Mouse (Mus musculus) kidney, adult 9 months (tissue): ENCODE results near the gene Tm9sf3.
A peak's percentile ranks its signal among the peaks of the same experiment; 100 is the strongest.

Experiments
- DNase-seq: peaks from one replicate; pipeline ENCODE4 v3.0.0; 2022

Gene Tm9sf3

DNA sequence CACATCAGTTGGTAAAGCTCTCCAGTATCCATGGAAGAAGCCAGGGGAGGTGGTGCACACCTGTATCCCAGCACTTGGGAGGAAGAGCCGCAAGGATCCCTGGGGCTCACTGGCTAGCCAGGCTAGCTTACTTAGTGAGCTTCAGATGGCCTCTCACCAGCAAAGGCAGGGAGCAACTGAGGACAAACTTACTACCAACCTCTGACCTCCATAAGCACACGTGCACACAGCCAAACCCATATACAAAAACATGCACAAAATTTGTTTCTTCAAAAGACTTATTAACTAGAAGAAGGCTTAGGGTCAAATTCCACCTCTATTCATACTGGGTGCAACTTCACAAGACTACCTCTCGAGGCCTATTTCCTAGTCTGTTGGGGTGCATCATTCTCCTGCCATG lies 3.1 kb downstream of the Tm9sf3 start:
- peak; percentile 76 for DNase-seq

- no peak for DNase-seq
Measured at GRCm38 (mm10) chr19:41259256-41259655, 4.5 kb downstream of the Tm9sf3 start.

DNA sequence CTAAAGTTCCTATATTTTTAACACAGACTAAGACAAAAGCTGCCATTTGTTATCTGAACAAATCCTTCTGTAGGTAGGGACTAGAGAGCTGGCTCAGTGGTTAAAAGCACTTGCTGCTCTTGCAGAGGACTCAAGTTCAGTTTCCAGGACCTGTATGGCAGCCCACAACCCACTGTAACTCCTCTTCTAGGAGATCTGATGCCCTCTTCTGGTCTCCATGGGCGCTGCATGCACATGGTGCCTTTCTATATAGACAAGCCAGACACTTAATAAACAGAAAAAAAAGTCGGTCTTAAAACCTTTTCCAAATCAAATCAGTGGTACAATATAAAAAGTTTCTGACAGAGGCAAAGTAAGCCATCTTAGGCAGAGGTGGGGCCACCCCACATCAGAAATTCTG lies 5.1 kb downstream of the Tm9sf3 start:
- peak; percentile 57 for DNase-seq

GRCm38 (mm10) chr19:41254584-41254983 lies 9.2 kb downstream of the Tm9sf3 start:
- DNase-seq: no peak

GRCm38 (mm10) chr19:41248968-41249367 lies 14.8 kb downstream of the Tm9sf3 start:
- peak; percentile 32 for DNase-seq

- no peak for DNase-seq
Measured at GRCm38 (mm10) chr19:41248271-41248670, 15.5 kb downstream of the Tm9sf3 start.

DNA sequence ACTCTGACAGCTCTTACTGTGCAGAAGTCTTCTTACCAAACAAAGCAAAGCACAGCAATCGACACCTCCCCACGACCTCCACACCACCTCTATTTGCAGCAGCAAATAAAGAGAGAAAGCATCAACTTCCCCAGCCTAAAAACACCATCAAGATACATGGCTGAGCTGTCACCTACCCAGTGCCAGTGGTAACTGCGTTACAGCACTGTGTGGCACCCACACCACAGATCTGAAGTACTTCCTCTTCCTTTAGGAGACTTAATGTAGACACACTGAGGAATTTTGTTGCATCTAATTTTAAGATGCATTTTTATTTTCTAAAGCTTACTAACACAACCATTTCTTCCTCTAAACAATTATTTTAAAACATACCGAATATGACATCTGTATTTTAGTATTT lies 17.5 kb downstream of the Tm9sf3 start:
- no peak for DNase-seq

GRCm38 (mm10) chr19:41244581-41244980 lies 19.2 kb downstream of the Tm9sf3 start:
- peak; percentile 59 for DNase-seq

GRCm38 (mm10) chr19:41241997-41242396 lies 21.8 kb downstream of the Tm9sf3 start:
- no peak for DNase-seq

GRCm38 (mm10) chr19:41233698-41234097 lies 30.1 kb downstream of the Tm9sf3 start:
- no peak for DNase-seq

GRCm38 (mm10) chr19:41208326-41208725 lies 55.5 kb downstream of the Tm9sf3 start:
- DNase-seq: no peak

DNA sequence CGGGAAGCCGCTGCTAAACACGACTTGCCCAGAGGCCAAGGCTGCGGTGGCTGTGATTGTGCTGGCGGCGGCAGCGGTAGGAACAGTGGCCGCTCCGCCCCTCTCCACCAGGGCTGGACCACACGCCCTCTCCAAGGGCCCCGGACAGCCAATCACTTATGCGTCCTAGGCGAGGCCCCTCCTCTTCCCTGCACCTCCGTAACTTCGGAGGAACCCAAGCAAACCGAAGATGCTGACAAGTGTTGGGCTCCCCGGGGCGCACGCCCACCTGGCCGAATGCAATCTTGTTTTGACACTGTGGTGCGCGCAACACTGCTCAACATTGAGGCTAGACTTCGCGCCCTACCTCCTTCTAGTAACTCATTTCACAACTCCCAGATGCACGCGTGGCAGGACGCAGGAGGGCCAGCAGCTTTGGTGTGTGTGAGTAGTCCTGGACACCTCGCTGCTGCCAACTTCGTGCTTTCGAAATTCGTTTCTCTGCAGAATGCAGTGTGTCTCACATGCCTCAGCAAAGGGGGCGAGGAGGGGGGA lies 56.9 kb downstream of the Tm9sf3 start, which contains the start of gene Tll2:
TSS of gene Tll2 (minus strand) at position 25 of the 534 bp plus-strand sequence.
- DNase-seq: peak; percentile 24

DNA sequence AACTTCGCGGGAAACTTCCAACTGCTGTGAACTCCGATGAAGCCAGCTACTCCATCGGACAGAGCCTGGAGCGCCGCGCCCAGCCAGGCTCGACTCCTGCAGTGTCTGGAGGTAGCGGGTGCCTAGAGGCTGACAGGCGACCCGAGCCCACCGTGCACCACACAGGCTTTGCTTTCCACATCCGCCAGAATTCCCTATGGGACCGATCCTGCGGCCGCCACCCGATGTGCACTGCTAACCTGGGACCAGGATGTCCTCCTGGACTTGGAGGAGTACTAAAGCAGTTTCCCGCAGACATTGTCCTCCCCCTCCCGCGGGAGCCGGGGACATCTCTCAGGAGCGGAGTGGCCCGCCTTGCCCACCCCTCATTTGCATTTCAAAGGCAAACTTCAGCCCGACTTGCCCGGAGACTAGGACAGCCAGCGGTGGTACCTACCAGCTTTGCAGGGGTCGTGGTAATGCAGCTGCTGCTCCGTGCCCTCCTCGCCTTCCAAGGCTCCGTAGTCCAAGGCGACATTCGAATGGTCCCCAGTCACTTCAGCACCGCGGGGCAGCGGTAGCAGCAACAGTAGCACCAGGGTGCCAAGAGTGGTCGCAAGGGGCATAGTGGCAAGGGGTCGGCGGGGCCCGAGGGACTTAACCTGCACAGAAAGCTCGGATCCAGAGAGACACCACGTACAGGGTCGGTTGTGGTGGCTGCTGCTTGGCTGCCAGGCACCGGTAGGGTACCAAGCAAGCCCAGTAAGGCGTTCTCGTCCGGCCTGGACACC lies 57.6 kb downstream of the Tm9sf3 start:
- DNase-seq: no peak

- DNase-seq: peak; percentile 16
Measured at GRCm38 (mm10) chr19:41204159-41205081, 59.4 kb downstream of the Tm9sf3 start.

DNA sequence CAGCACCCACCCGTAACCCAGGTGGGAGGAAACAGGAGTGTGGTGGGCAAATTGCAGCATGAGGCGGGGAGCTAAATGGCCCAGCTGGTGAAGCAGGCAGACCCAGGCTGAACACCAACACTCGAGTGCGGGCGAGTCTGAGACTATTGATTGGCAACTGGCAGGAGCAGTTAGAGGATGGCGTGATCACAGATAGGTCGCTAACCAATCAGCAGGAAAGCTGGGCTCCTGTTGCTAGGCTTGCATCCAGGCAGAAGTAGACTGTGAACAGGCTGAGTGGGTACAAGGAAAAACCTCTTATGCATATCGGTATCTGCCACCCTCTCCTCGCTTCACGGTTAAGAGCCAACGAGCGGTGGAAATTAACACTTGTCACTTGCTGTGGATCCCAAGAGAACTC lies 66.2 kb downstream of the Tm9sf3 start:
- no peak for DNase-seq

- no peak for DNase-seq
Measured at GRCm38 (mm10) chr19:41193379-41193778, 70.4 kb downstream of the Tm9sf3 start.

DNA sequence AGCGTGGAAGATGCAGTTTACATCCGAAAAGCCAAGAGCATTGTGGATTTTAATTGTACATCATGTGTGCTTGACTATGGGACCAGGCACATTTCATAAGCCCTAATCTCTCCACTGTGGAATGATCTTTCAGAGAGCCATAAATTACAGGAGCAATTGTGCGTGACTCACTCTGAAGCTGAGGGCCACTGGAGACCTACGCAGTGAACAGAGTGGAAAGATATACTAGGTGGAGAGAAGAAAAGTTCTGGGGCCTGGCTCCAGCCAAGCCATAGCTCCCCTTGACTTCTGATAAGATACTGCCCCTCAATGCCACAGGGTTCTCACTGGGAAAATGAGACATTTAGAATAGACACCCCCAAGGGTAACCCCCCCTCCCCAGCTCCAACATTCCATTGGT lies 70.8 kb downstream of the Tm9sf3 start:
- no peak for DNase-seq

- DNase-seq: no peak
Measured at GRCm38 (mm10) chr19:41191724-41192123, 72.1 kb downstream of the Tm9sf3 start.

DNA sequence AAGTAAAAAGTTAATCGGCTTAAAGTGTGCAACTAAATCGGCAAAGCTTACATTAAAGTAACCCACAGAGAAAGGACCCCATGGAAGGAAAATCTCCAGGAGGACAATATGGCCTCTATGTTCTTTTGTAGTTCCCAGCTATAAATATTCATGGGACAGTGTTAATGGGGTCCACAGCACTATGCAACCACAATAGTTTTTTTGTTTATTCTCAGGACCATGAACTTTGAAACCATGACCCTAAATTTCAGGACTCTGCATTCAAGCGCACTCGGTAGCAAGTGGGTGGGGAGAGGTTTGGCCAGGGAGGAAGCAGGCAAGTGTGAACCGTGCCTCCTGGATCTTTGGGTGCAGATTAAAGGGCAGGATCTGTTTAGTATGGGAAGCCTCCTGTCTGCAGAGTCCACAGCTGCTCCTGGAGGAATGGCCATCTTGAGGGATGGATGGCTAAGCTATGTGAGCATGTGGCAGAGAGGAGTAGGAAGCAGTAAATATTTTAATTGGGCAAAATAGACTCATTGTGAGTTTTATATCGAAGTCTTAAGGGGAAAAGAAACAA lies 72.8 kb downstream of the Tm9sf3 start:
- no peak for DNase-seq

- DNase-seq: no peak
Measured at GRCm38 (mm10) chr19:41177331-41177730, 86.5 kb downstream of the Tm9sf3 start.

GRCm38 (mm10) chr19:41176881-41177280 lies 86.9 kb downstream of the Tm9sf3 start:
- DNase-seq: no peak

GRCm38 (mm10) chr19:41165914-41166235 lies 97.9 kb downstream of the Tm9sf3 start:
- DNase-seq: no peak

GRCm38 (mm10) chr19:41165144-41165913 lies 98.5 kb downstream of the Tm9sf3 start:
- no peak for DNase-seq
